Mouse (Mus musculus): Measurements from ENCODE around the gene Il24. TPM values are rescaled to one million over a fixed set of nuclear protein-coding genes. Genes with fewer than 3 reads are reported as not detected.

Gene Il24
- polyA plus RNA-seq, 1 experiment from 2014 or later, result not detected

- H3K4me2 ChIP-seq (replicated peaks), result no peak overlapping the region
- H3K9me3 ChIP-seq, result no peaks in the 10 kb centered on the region
- no peak overlapping the region for H3K9ac ChIP-seq (replicated peaks)
- no peak overlapping the region for H3K27ac ChIP-seq (replicated peaks)
- ATAC-seq (ENCODE audit: low FRiP score, low read depth), result no peak
- H3K4me3 ChIP-seq, result no peak overlapping the region
- H3K36me3 ChIP-seq, result no peaks in the 10 kb centered on the region
- H3K27me3 ChIP-seq, result peaks cover 24% of the 10 kb centered on the region
- H3K4me1 ChIP-seq, result 0 out of 2 replicates have a peak, but pooled peaks cover 4% of the 10 kb centered on the region
- WGBS, result 17% methylated on average over 3 of the region's 3 CpGs
These were observed 10.2 kb downstream of the Il24 start for GRCm38 (mm10) chr1:130876931-130877509.

- Histone ChIP-seq H3K4me1 (0 out of 2 replicates have a peak, but pooled peaks cover 4% of the 10 kb centered on the region), H3K9ac (replicated peaks) (no peak overlapping the region), H3K36me3 (no peaks in the 10 kb centered on the region), H3K27me3 (peaks cover 24% of the 10 kb centered on the region), H3K27ac (replicated peaks) (no peak overlapping the region), H3K4me2 (replicated peaks) (no peak overlapping the region), H3K4me3 (no peak overlapping the region), H3K9me3 (no peaks in the 10 kb centered on the region)
- WGBS, result 81% methylated on average over 3 of the region's 3 CpGs
- no peak for ATAC-seq (ENCODE audit: low FRiP score, low read depth)
These were observed 11.3 kb downstream of the Il24 start for GRCm38 (mm10) chr1:130875910-130876309.

- Histone ChIP-seq H3K27me3 (peaks cover 24% of the 10 kb centered on the region), H3K4me1 (0 out of 2 replicates have a peak, but pooled peaks cover 4% of the 10 kb centered on the region), H3K27ac (replicated peaks) (no peak overlapping the region), H3K36me3 (no peaks in the 10 kb centered on the region), H3K4me2 (replicated peaks) (no peak overlapping the region), H3K4me3 (no peak overlapping the region), H3K9me3 (no peaks in the 10 kb centered on the region), H3K9ac (replicated peaks) (no peak overlapping the region)
- no peak for ATAC-seq (ENCODE audit: low FRiP score, low read depth)
- 52% methylated on average over 3 of the region's 3 CpGs for WGBS
These were observed 12.1 kb downstream of the Il24 start for GRCm38 (mm10) chr1:130875139-130875538.

GRCm38 (mm10) chr1:130872912-130873311 lies 14.3 kb downstream of the Il24 start:
- Histone ChIP-seq H3K4me2 (replicated peaks) (no peak overlapping the region), H3K9me3 (no peaks in the 10 kb centered on the region), H3K27ac (replicated peaks) (no peak overlapping the region), H3K4me1 (0 out of 2 replicates have a peak, but pooled peaks cover under 1% of the 10 kb centered on the region), H3K27me3 (peaks cover 10% of the 10 kb centered on the region), H3K36me3 (no peaks in the 10 kb centered on the region), H3K4me3 (no peak overlapping the region), H3K9ac (replicated peaks) (no peak overlapping the region)
- WGBS, result 84% methylated on average over 2 of the region's 2 CpGs
- ATAC-seq (ENCODE audit: low FRiP score, low read depth), result no peak

GRCm38 (mm10) chr1:130865541-130866221 lies 21.6 kb downstream of the Il24 start, which contains the start of gene Fcmr:
Gene Fcmr, plus strand, starts transcription at chr1:130865669.
- Histone ChIP-seq H3K27ac (replicated peaks) (no peak within 1 kb of the TSS), H3K36me3 (no peaks in the 10 kb centered on the region), H3K9ac (replicated peaks) (no peak within 1 kb of the TSS), H3K27me3 (no peaks in the 10 kb centered on the region), H3K4me2 (replicated peaks) (no peak within 1 kb of the TSS), H3K4me1 (no peaks in the 10 kb centered on the region), H3K9me3 (no peaks in the 10 kb centered on the region), H3K4me3 (no peak within 1 kb of the TSS)
- no peak for ATAC-seq (ENCODE audit: low FRiP score, low read depth)
- WGBS, result 74% methylated on average over 7 of the region's 7 CpGs

GRCm38 (mm10) chr1:130864741-130865140 lies 22.5 kb downstream of the Il24 start:
- 85% methylated on average over 5 of the region's 5 CpGs for WGBS
- H3K4me3 ChIP-seq, result no peak overlapping the region
- no peak overlapping the region for H3K27ac ChIP-seq (replicated peaks)

GRCm38 (mm10) chr1:130864238-130864637 lies 23.0 kb downstream of the Il24 start:
- no peak overlapping the region for H3K4me3 ChIP-seq
- H3K27ac ChIP-seq (replicated peaks), result no peak overlapping the region
- H3K4me1 ChIP-seq, result no peaks in the 10 kb centered on the region
- H3K9ac ChIP-seq (replicated peaks), result no peak overlapping the region
- H3K36me3 ChIP-seq, result no peaks in the 10 kb centered on the region
- no peak for ATAC-seq (ENCODE audit: low FRiP score, low read depth)
- no peak overlapping the region for H3K4me2 ChIP-seq (replicated peaks)
- H3K27me3 ChIP-seq, result no peaks in the 10 kb centered on the region
- no peaks in the 10 kb centered on the region for H3K9me3 ChIP-seq
- 93% methylated on average over 4 of the region's 4 CpGs for WGBS

More at GRCm38 (mm10) chr1:130864741-130865140, 22.5 kb downstream of the Il24 start:
- no peaks in the 10 kb centered on the region for H3K27me3 ChIP-seq
- no peak overlapping the region for H3K4me2 ChIP-seq (replicated peaks)
- no peaks in the 10 kb centered on the region for H3K4me1 ChIP-seq
- ATAC-seq (ENCODE audit: low FRiP score, low read depth), result no peak
- no peaks in the 10 kb centered on the region for H3K36me3 ChIP-seq
- no peak overlapping the region for H3K9ac ChIP-seq (replicated peaks)
- H3K9me3 ChIP-seq, result no peaks in the 10 kb centered on the region

- no peak overlapping the region for H3K9ac ChIP-seq (replicated peaks)
- H3K4me3 ChIP-seq, result no peak overlapping the region
- no peaks in the 10 kb centered on the region for H3K9me3 ChIP-seq
- no peak overlapping the region for H3K4me2 ChIP-seq (replicated peaks)
- no peak overlapping the region for H3K27ac ChIP-seq (replicated peaks)
- 93% methylated on average over 4 of the region's 4 CpGs for WGBS
- no peaks in the 10 kb centered on the region for H3K27me3 ChIP-seq
- H3K4me1 ChIP-seq, result peaks cover 6% of the 10 kb centered on the region; the same call in 1 of the 2 replicates
- H3K36me3 ChIP-seq, result no peaks in the 10 kb centered on the region
- no peak for ATAC-seq (ENCODE audit: low FRiP score, low read depth)
These were observed 29.8 kb downstream of the Il24 start for GRCm38 (mm10) chr1:130857456-130857855.

GRCm38 (mm10) chr1:130855723-130856122 lies 31.5 kb downstream of the Il24 start:
- H3K27ac ChIP-seq (replicated peaks), result no peak overlapping the region
- 83% methylated on average over 2 of the region's 2 CpGs for WGBS
- ATAC-seq (ENCODE audit: low FRiP score, low read depth), result no peak
- peaks cover 6% of the 10 kb centered on the region; the same call in 1 of the 2 replicates for H3K4me1 ChIP-seq
- H3K9ac ChIP-seq (replicated peaks), result no peak overlapping the region
- no peak overlapping the region for H3K4me2 ChIP-seq (replicated peaks)
- no peaks in the 10 kb centered on the region for H3K9me3 ChIP-seq
- H3K36me3 ChIP-seq, result no peaks in the 10 kb centered on the region
- H3K27me3 ChIP-seq, result no peaks in the 10 kb centered on the region
- H3K4me3 ChIP-seq, result no peak overlapping the region

- Histone ChIP-seq H3K36me3 (no peaks in the 10 kb centered on the region), H3K9me3 (no peaks in the 10 kb centered on the region), H3K27ac (replicated peaks) (no peak overlapping the region), H3K4me1 (peaks cover 6% of the 10 kb centered on the region; the same call in 1 of the 2 replicates), H3K27me3 (no peaks in the 10 kb centered on the region), H3K9ac (replicated peaks) (no peak overlapping the region), H3K4me2 (replicated peaks) (no peak overlapping the region), H3K4me3 (no peak overlapping the region)
- WGBS, result 80% methylated on average over 9 of the region's 9 CpGs
- no peak for ATAC-seq (ENCODE audit: low FRiP score, low read depth)
These were observed 32.4 kb downstream of the Il24 start for GRCm38 (mm10) chr1:130854819-130855218.

GRCm38 (mm10) chr1:130850405-130850804 lies 36.8 kb downstream of the Il24 start:
- Histone ChIP-seq H3K36me3 (no peaks in the 10 kb centered on the region), H3K4me2 (replicated peaks) (no peak overlapping the region), H3K9me3 (no peaks in the 10 kb centered on the region), H3K27me3 (no peaks in the 10 kb centered on the region), H3K9ac (replicated peaks) (no peak overlapping the region), H3K4me3 (no peak overlapping the region), H3K27ac (replicated peaks) (no peak overlapping the region), H3K4me1 (peaks cover 6% of the 10 kb centered on the region; the same call in 1 of the 2 replicates)
- WGBS, result 92% methylated on average over 5 of the region's 5 CpGs
- no peak for ATAC-seq (ENCODE audit: low FRiP score, low read depth)

GRCm38 (mm10) chr1:130849530-130850214 lies 37.6 kb downstream of the Il24 start:
- Histone ChIP-seq H3K36me3 (no peaks in the 10 kb centered on the region), H3K9me3 (no peaks in the 10 kb centered on the region), H3K4me1 (peaks cover 5% of the 10 kb centered on the region; the same call in 1 of the 2 replicates), H3K9ac (replicated peaks) (no peak overlapping the region), H3K4me3 (no peak overlapping the region), H3K27ac (replicated peaks) (no peak overlapping the region), H3K4me2 (replicated peaks) (no peak overlapping the region), H3K27me3 (no peaks in the 10 kb centered on the region)
- WGBS, result 91% methylated on average over 10 of the region's 10 CpGs
- no peak for ATAC-seq (ENCODE audit: low FRiP score, low read depth)
